Mouse (Mus musculus) embryo, embryonic 11 days (tissue): ENCODE measurements around the gene H2afy2.

ENCODE experiments used
- DNase-seq: peaks from one replicate; pipeline ENCODE4 v3.0.0-alpha.2; 2015

The H2afy2 gene

GRCm38 (mm10) chr10:61782799-61783611 is 942 bp downstream of the H2afy2 start:
- DNase-seq, result peak; percentile 84

DNA sequence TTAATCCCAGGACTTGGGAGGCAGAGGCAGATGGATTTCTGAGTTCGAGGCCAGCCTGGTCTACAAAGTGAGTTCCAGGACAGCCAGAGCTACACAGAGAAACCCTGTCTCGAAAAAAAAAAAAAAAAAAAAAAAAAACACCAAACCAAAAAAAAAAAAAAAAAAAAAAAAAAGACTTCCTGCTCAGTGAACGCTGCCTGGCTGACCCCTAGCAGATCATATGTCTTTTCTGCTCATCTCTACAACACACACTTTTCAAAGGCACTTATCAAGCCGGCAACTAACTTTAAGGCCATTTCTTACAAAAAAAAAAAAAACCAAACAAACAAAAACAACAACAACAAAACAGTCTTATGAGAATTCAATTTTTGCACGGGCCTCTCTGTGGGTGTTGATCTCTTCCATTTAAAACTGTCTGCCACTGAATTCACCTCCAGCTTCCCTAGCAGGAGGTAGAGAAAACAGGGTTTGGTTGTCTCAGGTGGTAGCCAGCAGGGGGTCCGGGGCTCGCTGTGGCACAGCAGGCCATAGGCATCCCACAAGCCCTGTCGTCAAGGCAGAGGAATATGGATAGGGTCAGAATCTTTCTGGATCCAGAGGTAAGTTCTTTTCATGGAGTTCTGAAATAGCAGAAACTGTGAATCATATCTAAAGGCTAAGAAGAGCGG is 2.4 kb downstream of the H2afy2 start:
- peak; percentile 46 for DNase-seq

DNA sequence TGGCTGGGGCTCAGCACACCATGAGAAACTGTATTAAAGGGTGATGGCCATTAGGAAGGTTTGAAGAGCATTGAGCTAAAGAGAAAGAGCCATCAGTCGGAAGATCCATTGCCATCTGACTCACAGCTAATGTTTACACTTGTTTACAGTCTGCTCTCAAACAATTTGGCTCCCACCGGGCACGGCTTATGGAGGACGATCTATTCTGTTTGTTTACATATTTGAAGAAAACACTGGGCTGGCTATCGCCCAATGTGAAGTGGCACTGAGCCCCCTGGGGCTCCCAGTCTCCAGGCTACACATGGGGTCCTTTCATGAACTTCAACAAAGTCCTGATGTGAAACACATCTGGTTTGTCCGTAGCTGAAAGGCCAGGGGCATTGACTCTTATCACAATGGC is 17.1 kb downstream of the H2afy2 start:
- no peak for DNase-seq

DNA sequence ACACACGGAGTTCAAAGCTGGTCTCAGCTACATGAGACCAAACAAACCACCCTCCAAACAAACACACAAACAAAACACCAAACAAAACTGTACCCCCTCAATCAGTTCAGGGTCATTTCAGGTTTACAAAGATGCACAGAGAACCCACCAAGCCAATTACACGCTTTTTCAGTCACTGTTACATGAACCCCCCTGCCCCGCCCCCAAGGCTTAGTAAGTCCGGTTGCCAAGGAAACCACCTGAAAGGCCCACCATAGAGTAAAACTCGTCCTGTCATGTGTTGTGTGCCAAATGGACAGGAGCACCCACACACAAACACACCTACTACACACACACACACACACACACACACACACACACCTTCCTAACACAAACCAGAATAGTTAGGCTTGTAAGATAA is 18.4 kb downstream of the H2afy2 start:
- peak; percentile 73 for DNase-seq

DNA sequence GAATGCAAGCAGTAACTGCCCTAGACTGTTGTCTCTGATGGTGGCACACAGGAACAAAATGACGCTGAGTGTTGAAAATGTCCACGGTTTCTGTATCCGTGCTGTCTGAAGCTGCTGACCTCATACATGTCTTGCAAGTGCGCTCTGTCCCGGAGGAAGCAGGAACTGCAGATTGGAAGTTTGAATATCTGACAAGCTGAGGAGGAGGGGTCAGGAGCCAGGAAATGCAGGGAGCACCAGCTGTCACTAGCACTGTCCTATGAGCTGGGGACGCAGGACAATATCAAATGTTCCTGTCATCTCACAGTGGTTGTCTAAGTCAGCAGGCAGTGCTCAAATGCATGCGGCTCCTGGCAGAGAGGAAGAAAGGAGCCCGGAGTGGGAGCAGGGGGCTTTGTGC is 19.3 kb downstream of the H2afy2 start:
- DNase-seq, result no peak

DNA sequence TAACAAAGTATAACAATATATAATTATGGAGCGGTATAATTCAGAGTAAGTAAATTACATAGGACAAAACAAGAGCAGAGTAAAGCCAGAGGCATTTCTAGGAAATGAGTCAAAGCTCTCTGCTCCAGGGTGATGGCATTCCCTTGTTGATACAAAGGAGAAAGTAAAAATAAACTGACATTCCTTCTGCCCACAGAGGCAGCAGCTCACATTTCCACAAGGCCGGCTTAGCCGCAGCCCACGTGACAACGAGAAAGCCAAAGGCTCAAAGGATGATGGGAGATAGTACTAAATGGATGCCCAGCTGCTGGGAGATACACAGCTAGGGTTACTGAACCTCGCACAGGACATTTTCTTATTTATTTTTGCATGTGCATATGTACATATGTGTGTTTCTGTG is 24.1 kb downstream of the H2afy2 start:
- peak; percentile 67 for DNase-seq

DNA sequence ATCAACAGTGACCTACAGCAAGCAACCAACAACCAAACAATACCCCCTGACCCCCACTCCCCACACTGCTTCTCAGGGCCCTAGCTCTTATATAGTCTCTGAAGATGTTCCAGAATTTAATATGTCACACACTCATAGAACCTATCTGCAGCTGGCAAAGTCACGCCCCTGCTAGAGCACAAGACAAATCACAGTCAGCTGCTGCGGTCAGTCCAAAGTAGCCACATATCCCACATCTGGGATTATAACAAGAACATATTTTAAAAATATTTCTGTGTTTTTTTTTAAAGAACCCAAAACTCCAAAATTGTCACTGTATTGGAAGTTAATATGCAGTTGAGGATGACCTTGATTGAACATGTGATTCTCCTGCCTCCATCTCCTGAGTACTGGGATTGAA is 25.0 kb downstream of the H2afy2 start:
- DNase-seq, result no peak

- no peak for DNase-seq
These were observed 26.9 kb downstream of the H2afy2 start for GRCm38 (mm10) chr10:61757022-61757421.

DNA sequence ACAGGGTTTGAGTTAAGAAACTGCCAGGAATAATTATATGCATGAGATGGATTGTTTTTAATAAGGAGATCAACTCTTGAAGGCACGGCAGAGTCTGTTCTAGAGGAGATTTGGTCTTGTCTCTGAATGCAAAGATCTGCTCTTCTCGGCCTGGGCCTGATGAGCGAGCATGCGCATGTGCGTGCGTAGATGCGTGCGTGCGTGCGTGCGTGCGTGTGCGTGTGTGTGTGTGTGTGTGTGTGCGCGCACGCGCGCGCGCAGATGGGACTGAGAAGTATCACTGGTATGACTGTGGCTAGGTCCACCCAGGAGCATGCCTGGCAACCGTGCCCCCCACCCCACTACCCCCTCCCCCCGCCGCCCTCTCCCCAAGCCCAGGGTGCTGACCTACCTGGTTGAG is 30.9 kb downstream of the H2afy2 start:
- no peak for DNase-seq

DNA sequence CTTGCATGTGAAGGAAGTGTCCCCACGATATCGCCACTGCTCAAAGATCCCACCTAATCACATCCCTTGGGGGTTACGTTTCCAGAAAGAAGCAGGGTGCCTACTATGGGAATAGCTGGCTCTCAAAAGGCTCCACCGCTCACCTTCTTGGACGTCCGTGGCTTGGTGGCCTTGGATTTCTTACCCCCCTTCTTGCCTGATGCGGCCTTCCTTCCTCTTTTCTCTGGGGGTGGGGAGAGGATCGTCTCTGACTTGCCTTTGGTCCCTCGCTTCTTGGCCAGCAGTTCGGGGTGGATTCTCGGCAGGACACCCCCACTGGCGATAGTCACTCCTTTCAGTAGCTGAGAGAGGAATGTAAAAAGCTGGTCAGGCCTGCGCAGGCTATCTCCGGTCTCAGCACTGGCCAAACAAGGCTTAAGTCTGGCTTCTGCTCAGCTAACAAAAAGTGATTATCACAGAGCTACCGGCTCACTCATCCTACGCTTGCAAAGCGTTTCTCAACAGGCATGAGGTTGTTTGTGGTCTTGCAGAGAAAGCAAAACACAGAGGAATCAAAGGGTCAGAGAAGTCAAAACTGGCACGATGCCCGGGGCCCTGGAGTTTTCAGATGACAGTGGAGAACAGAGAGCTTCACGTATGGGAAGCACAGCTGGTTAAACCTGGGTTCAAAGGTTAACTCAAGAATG is 32.3 kb downstream of the H2afy2 start:
- DNase-seq, result no peak

GRCm38 (mm10) chr10:61750014-61750413 is 33.9 kb downstream of the H2afy2 start:
- DNase-seq, result no peak

DNA sequence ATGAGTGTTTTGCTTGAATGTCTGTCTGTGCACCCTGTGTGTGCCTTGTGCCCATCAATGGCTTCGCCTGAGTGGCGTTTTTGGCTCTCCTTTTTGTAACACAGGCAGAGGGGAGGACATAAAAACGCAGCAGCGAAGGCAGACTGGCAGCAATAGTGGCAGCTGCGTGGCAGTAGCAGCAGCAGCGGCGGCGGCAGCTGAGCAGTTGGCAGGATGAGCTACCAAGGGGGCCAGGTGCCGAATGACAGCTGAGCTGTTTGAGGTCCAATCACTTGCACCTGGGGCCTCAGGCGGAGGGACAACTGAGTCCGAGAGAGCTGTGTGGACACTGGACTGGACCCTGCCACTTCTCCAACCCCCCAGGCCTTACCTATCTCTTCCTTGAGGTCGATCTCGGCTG is 36.6 kb downstream of the H2afy2 start:
- DNase-seq, result no peak

GRCm38 (mm10) chr10:61745133-61745532 is 38.8 kb downstream of the H2afy2 start:
- peak; percentile 41 for DNase-seq

DNA sequence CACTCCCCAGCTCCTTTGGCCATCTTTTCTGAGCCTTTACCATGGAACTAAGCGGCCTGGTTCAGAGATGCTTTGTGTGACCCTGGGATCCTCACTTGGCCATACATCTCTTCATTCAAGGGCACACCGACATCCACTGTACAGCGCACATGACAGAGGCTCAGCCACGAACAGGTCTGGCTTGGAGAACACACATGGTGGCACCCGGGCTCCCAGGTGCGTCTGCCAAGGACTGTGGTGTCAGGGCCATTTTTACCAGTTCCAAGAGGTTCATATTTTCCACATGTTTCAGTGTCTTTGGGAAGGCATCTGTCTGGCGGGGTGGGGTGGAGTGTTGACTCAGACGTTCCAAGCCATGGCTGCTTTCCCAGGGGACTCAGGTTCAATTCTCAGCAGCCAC is 41.6 kb downstream of the H2afy2 start:
- no peak for DNase-seq

DNA sequence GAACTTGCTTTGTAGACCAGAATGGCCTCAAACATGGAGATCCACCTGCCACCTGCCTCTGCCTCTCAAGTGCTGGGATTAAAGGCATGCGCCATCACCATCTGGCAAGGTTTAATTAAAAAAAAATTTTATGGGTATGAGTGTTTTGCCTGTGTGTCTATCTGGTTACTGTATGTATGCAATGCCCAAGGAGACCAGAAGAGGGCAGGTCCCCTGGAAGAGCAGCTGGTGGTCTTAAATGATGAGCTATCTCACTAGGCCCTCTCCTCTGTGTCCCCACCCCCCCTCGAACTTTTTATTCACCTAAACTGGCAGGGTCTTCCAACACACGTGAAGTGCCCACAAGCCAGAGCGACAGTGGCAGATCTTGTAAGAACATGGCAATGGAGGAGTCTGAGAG is 42.1 kb downstream of the H2afy2 start:
- no peak for DNase-seq

- DNase-seq, result no peak
These were observed 42.6 kb downstream of the H2afy2 start for GRCm38 (mm10) chr10:61741306-61741705.

DNA sequence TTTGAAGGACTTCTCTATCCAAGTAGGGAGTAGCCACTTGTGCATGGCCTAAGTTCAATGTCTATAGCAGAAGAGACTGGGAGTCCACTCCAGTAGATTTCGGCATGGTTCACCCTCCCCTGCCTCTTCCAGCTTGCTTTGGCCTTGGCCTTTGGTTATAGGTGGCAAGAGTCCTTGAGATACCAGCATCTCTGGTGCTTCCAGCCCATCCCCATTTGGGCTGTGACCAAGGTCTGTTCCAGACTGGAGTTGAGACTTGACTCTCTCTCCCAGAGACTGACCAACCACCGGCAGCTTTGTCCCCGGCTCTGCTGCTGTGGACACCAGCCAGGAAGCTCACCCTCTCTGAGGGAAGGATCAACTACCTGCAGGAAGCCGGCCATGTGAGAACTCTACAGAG is 45.8 kb downstream of the H2afy2 start:
- DNase-seq, result no peak

- no peak for DNase-seq
These were observed 46.4 kb downstream of the H2afy2 start for GRCm38 (mm10) chr10:61737537-61737936.

DNA sequence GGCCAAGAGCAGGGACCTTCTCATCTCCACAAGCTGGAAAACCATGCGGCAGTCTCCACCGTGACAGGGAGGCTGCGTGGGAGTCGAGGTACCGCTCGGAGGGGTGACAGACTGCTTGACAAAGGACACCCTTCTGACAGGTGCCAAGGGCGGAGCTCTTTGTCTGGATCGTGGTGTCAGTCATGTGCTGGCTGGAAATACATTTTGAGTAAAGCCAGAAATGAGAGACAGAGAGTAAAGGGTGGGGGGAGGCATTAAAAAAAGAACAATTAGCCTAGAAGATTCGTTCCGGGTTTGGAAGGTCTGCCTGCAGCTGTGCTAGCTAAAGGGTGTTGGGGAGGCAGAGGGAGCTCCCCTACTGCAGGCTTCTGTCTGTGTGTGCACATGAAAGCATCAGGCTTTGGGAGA is 47.3 kb downstream of the H2afy2 start:
- DNase-seq, result no peak

DNA sequence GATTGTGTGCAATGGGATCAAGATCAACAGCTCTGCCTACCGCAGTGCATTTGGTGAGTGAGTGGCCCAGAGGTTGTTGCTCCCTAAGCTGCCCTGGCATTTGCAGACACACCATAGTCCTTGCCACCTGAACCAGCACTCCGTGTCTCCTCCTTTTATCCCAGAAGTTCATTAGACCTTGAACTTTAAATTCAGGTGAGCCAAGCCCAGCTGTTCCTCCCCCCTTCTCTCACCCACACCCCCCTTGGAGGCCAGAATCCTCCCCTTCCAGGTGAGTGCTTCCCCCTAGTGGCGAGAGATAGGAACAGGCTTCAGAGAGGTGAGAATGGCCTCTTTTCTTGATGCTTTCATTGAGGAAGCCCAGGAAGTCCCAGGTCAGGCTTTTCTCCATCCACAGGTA is 49.6 kb downstream of the H2afy2 start:
- peak; percentile 60 for DNase-seq

- no peak for DNase-seq
These were observed 53.8 kb downstream of the H2afy2 start for GRCm38 (mm10) chr10:61730171-61730570.

- DNase-seq, result no peak
These were observed 54.8 kb downstream of the H2afy2 start for GRCm38 (mm10) chr10:61729181-61729580.

GRCm38 (mm10) chr10:61723271-61723670 is 60.7 kb downstream of the H2afy2 start:
- DNase-seq, result no peak

- DNase-seq, result no peak
These were observed 61.7 kb downstream of the H2afy2 start for GRCm38 (mm10) chr10:61722215-61722614.
